Mouse (Mus musculus) lung, postnatal 10 days (tissue): Measurements from ENCODE around the gene Plrg1.

Experiments
- DNase-seq: peaks from one replicate; pipeline ENCODE4 v3.0.0; 2021

The Plrg1 gene

GRCm38 (mm10) chr3:83053126-83053525, 2.2 kb upstream of the Plrg1 start:
- no peak for DNase-seq

- DNase-seq: peak; percentile 56
Observed at GRCm38 (mm10) chr3:83053758-83054157, 1.6 kb upstream of the Plrg1 start.

GRCm38 (mm10) chr3:83054759-83055158, 563 bp upstream of the Plrg1 start:
- no peak for DNase-seq

DNA sequence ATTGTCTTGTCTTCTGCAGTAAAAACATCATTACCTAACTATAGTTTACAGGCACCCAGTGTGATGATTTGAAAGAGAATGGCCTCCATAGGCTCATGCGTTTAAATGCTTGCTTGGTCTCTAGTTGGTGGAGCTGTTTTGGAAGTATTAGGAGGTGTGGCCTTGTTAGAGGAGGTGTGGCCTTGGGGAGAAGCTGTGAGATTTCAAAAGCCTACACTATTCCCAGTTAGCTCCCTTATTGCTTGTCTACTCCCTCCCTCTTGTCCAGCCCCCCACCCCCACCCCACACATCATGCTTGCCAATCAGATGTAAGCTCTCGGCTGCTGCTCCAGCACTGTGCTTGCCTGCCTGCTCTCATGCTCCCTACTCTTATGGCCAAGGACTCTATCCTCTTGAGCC, 1.7 kb downstream of the Plrg1 start:
- no peak for DNase-seq

- peak; percentile 27 for DNase-seq
Observed at GRCm38 (mm10) chr3:83067920-83068319, 12.6 kb downstream of the Plrg1 start.

GRCm38 (mm10) chr3:83068869-83069268, 13.5 kb downstream of the Plrg1 start:
- no peak for DNase-seq

- DNase-seq: no peak
Observed at GRCm38 (mm10) chr3:83070231-83070630, 14.9 kb downstream of the Plrg1 start.

DNA sequence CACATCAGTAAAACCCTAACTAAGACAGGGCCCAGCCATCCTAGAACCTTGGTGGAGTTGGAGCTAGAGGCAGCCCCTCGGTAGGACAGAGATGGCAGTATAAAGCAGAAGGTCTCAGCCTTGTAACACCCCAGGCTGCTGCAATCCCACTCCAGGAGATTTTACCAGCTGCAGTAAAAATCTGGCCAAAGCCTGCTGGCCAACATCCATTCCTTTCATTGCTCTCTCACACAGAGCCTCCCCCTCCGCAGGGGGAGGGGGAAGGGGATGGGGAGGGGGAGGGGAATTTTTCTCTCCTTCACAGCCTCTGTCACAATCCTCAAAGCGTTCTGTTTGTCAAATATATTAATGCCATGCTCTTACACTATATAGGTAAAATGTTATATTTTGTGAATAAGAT, 21.2 kb downstream of the Plrg1 start:
- peak; percentile 72 for DNase-seq

DNA sequence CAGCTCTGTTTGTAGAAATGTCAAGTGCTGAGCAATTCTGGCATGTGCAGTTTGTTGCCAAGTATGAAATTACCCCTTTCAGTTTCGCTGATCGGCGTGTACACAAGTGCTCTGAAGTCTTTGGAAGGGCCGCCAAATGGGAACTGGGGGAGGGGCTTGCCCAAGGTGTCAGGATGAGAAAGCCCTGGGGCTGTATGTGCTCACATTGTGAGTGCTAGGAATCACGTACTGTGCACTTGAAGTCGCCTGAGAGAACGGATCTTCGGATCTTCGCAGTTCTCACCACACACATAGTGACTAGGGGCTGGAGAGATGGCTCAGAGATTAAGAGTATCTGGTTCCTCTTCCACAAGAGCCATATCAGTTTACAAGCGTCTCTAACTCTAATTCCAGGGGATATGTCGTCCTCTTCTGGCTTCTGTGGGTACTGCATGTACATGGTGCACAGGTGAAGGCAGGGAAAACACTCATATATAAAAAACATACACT, 25.3 kb downstream of the Plrg1 start:
- DNase-seq: peak; percentile 84

DNA sequence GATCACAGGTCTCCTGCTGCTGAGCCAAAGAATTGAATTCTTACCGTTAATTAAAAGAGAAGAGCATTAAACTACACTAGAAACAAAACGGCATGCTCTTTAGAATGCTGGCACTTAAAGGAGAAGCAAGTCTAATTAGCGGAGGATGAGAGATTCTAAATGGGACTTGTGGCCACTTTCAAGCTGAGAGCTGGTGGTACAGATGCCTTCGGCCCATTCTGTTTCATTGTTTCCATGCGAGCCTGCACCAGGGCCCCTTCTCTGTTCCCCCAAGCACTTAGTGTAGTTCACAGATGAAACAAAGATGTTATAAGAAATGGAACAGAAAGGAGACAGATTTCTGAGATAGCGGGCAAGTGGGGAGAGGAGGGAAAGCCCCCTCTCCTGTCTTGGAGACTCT, 42.3 kb downstream of the Plrg1 start:
- DNase-seq: no peak

DNA sequence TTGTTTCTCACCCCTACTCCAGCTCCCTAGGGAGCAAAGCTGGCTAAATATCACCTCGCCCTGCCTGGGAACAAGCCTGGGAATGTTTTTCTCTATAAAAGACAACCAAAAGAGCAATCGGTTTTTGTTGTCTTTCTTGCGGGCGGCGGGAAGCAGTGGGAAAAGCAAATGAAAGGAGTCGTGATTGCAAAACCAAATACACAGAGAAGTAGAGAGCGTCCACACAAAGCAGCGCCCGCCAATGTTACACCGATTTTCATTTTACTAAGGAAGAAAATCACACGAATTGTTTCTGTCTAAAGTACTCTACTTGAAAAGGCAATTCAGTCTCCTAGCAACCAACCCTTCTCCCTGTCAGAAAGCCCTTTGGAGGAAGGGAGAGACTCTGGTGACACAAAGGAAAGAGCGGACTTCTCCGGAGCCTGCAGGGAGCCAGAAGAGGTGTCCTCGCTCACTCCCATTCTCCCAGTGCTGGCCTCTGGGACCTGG, 43.3 kb downstream of the Plrg1 start:
- DNase-seq: no peak

- no peak for DNase-seq
Observed at GRCm38 (mm10) chr3:83099139-83099538, 43.8 kb downstream of the Plrg1 start.

DNA sequence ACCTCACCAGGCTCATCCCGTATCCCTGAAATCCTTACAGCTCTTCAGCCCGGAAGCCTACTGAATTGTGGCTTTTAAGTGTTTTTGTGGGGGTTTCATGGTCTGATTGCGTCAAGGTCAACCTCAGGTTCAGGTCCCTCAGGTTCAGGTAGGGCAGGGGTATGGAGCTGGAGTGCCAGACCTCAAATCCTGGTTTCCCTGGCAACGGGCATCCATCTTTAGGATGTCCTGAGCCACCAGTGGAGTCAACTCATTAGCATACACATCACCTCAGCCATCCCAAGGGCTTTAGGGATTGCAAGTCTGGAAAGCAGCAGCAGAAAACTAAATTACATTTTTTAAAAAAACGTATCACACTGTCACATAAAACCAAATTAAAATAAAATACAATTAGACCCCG, 44.3 kb downstream of the Plrg1 start:
- DNase-seq: no peak

- no peak for DNase-seq
Observed at GRCm38 (mm10) chr3:83102286-83102685, 47.0 kb downstream of the Plrg1 start.

DNA sequence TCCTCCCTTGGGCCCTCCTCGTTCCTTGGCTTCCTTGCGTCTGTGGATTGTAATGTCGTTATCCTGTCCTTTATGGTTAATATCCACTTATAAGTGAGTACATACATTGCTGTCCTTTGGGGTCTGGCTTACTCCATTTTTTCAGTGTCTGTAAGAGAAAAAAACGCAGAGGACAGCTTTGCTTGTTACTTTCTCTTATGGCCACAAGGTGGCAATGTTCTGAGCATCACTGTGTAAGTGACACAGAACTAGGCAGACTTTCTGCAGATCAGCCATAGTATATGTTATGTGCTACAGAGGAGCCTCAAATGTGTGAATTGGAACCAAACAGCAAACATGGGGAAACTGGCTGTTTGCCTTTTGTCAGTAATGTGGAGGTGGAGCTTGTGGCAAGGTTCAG, 54.8 kb downstream of the Plrg1 start:
- peak; percentile 34 for DNase-seq

DNA sequence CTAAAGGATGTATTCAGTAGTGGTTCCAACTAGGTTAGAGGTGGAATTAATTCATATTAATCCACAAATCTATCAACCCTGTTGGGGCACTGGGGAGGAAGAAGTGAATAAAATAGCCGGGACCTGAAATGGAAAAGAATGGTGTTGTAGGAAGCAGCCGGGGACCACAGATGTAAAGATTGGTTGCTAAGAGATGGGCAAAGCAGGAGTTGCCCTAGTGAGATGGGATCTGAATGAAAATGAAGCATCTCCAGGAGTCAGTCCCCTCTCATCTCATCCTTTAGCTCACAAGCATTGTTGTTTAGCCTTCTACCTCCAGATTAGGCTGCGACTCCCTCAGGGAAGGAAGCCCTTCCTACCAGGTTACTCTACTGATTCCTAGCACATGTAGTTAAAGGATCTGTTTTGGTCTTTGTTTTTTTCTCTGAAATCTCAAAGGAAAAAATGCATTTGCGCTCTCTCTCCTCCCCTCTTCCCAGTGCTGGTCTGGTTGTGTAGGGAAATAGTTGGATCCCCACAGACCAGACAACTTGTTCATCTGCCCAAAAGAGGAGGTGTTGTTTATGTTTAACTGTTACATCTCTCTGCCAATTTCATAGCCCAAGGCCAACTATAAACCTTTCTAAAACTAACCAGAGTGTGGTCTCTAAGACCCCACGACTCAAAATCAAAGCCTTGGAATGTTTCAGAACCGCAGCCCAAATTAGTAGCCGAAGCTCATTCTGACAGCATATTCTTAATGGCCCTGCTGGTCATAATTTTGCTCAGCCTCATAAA, 56.4 kb downstream of the Plrg1 start:
- no peak for DNase-seq

- DNase-seq: no peak
Observed at GRCm38 (mm10) chr3:83112869-83113268, 57.5 kb downstream of the Plrg1 start.

DNA sequence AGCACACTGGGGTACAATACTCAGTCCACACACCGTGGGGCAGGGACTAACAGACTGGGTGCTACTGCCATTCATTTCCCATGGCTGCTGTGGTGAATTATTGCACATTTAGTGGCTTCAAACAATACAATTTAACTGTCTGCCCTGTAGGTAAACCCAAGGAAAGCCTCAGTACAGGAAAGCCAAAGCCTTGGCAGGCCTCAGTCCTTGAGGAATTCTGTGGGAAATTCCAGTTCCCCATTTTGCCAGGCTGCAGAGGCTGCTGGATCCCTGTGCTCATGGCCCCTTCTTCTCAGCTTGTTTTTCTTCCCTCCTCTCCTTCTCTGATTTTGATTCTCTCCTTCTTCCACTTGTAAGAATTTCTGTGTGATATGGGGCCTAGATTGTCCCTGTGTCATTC, 59.6 kb downstream of the Plrg1 start:
- DNase-seq: no peak

GRCm38 (mm10) chr3:83117592-83117991, 62.3 kb downstream of the Plrg1 start:
- no peak for DNase-seq
